12 mouse cellular contexts compared by ENCODE assay signal in the genomic region with DNA sequence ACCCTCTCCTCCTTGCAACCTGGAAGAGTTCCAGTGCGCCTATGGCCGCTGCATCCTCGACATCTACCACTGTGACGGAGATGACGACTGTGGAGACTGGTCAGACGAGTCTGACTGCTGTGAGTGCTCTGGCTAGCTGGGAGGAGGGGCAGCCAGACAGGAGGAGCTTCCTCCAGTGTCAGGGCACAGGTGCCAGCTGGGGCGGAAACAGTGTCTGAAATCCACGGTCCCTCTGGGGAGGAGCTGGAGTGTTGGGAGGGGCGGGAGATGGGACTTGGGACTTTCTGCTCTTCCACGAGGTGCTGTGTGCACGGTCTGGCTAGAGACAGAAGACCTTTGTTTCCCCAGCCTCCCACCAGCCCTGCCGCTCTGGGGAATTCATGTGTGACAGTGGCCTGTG. TPM values are rescaled to one million over a fixed set of nuclear protein-coding genes. Genes with fewer than 3 reads are reported as not detected.
DNase-seq lines count a peak whose midpoint lies in the region; ATAC-seq and TF ChIP-seq lines count a peak whose summit lies in the region.
"Had no signal": no experiment of that assay in that cellular context is flagged by ENCODE, and none has a peak within 500 bp of the region (broad histone marks: within the 10 kb centered on the region; RNA-seq: fewer than 3 reads in every experiment).

No protein-coding gene starts in this region.

- H3K9me3 ChIP-seq in embryonic facial prominence, embryonic 11.5 days (replicated peaks; ENCODE audit: control insufficient read depth, low read length), result no peaks in the 10 kb centered on the region
- H3K9me3 ChIP-seq in heart, embryonic 11.5 days (replicated peaks; ENCODE audit: control insufficient read depth, low read length), result no peaks in the 10 kb centered on the region
- H3K9me3 ChIP-seq: forebrain, embryonic 13.5 days; limb, embryonic 12.5 days had no signal

- 0 out of 2 replicates have a peak, but pooled peaks have one; percentile 39 for ATAC-seq in embryonic facial prominence, embryonic 11.5 days (replicated peaks; ENCODE audit: insufficient number of reproducible peaks, low FRiP score, low TSS enrichment, low read depth)
- no peak for ATAC-seq in heart, embryonic 11.5 days (replicated peaks; ENCODE audit: insufficient number of reproducible peaks, low FRiP score, low TSS enrichment)
- ATAC-seq: forebrain, embryonic 13.5 days had no signal

- no peak overlapping the region for H3K4me2 ChIP-seq in embryonic facial prominence, embryonic 11.5 days (ENCODE audit: low read depth, low read length)
- H3K4me2 ChIP-seq in heart, embryonic 11.5 days, result no peak overlapping the region
- H3K4me2 ChIP-seq: forebrain, embryonic 13.5 days; limb, embryonic 12.5 days; midbrain, embryonic 11.5 days had no signal

- H3K9ac ChIP-seq in embryonic facial prominence, embryonic 11.5 days (replicated peaks; ENCODE audit: low read length), result no peak overlapping the region
- no peak overlapping the region for H3K9ac ChIP-seq in heart, embryonic 11.5 days (ENCODE audit: low read depth, low read length)
- H3K9ac ChIP-seq: forebrain, embryonic 13.5 days; limb, embryonic 12.5 days had no signal

- peak overlapping the region; percentile 23; the same call in 1 of the 2 replicates for H3K27ac ChIP-seq in layer of hippocampus, adult 2 months
- no peak overlapping the region for H3K27ac ChIP-seq in embryonic facial prominence, embryonic 11.5 days (replicated peaks; ENCODE audit: low read depth, low read length)
- H3K27ac ChIP-seq in thymus, adult 2 months (ENCODE audit: control insufficient read depth, insufficient read depth, low read length), result no peak overlapping the region
- no peak overlapping the region for H3K27ac ChIP-seq in heart, embryonic 11.5 days (ENCODE audit: low read depth, low read length)
- H3K27ac ChIP-seq: forebrain, embryonic 13.5 days; limb, embryonic 12.5 days had no signal

- H3K4me3 ChIP-seq in layer of hippocampus, adult 2 months, result no peak overlapping the region
- H3K4me3 ChIP-seq in embryonic facial prominence, embryonic 11.5 days (ENCODE audit: low read depth, low read length), result no peak overlapping the region
- H3K4me3 ChIP-seq in thymus, adult 2 months (ENCODE audit: control insufficient read depth, insufficient read depth, low read length), result no peak overlapping the region
- no peak overlapping the region for H3K4me3 ChIP-seq in heart, embryonic 11.5 days (ENCODE audit: low read depth, low read length)
- H3K4me3 ChIP-seq: forebrain, embryonic 13.5 days; limb, embryonic 12.5 days had no signal

- peaks cover 11% of the 10 kb centered on the region for H3K36me3 ChIP-seq in embryonic facial prominence, embryonic 11.5 days (replicated peaks; ENCODE audit: control insufficient read depth, insufficient read depth, low read depth, low read length)
- no peaks in the 10 kb centered on the region for H3K36me3 ChIP-seq in thymus, adult 2 months (ENCODE audit: control insufficient read depth, insufficient read depth, low read length)
- H3K36me3 ChIP-seq in heart, embryonic 11.5 days (ENCODE audit: control insufficient read depth, insufficient read depth, low read length), result peaks cover 26% of the 10 kb centered on the region

- no peak for TF ChIP-seq POLR2A in thymus, adult 2 months (IDR thresholded peaks at IDR 0.05; ENCODE audit: control insufficient read depth, extremely low read depth, insufficient read depth, low read length, poor library complexity)

- DNase-seq in layer of hippocampus, adult 2 months (ENCODE audit: low spot score in 2 of 2), result no peak
- DNase-seq in layer of hippocampus, postnatal 14 days (ENCODE audit: low spot score in 2 of 2), result no peak
- DNase-seq in embryonic facial prominence, embryonic 11.5 days (ENCODE audit: low spot score), result peak; percentile 54
- DNase-seq in kidney, adult 8-10 months, result peak; percentile 58 to 66
- DNase-seq in lung, postnatal 36 days, result peak; percentile 64
- DNase-seq in thymus, adult 2 months, result no peak
- no peak for DNase-seq in gastrocnemius, postnatal 4 days (ENCODE audit: low spot score in 2 of 2)
- DNase-seq: cerebellum, adult 2 months had no signal

- TF ChIP-seq CTCF in layer of hippocampus, adult 2 months (conservative IDR thresholded peaks at IDR 0.05), result no peak
- TF ChIP-seq CTCF in thymus, adult 2 months (IDR thresholded peaks at IDR 0.05; ENCODE audit: borderline replicate concordance, control insufficient read depth, extremely low read depth, insufficient read depth, low read length, poor library complexity), result no peak

- H3K4me1 ChIP-seq in embryonic facial prominence, embryonic 11.5 days (ENCODE audit: control insufficient read depth, insufficient read depth, low read length), result peaks cover 4% of the 10 kb centered on the region; the same call in 1 of the 2 replicates
- no peaks in the 10 kb centered on the region; the same call in 1 of the 2 replicates for H3K4me1 ChIP-seq in thymus, adult 2 months (replicated peaks; ENCODE audit: control insufficient read depth, insufficient read depth, low read length)
- H3K4me1 ChIP-seq in heart, embryonic 11.5 days (ENCODE audit: control insufficient read depth, insufficient read depth, low read length), result peaks cover 10% of the 10 kb centered on the region; the same call in 1 of the 2 replicates

- no peaks in the 10 kb centered on the region for H3K27me3 ChIP-seq in embryonic facial prominence, embryonic 11.5 days (ENCODE audit: control insufficient read depth, insufficient read depth, low read length)
- no peaks in the 10 kb centered on the region for H3K27me3 ChIP-seq in thymus, adult 2 months (ENCODE audit: control insufficient read depth, insufficient read depth, low read length)
- no peaks in the 10 kb centered on the region for H3K27me3 ChIP-seq in heart, embryonic 11.5 days (ENCODE audit: control insufficient read depth, insufficient read depth, low read length)
- H3K27me3 ChIP-seq: forebrain, embryonic 13.5 days; limb, embryonic 12.5 days had no signal

- 60% methylated on average over 12 of the region's 12 CpGs for WGBS in embryonic facial prominence, embryonic 11.5 days
- 65% methylated on average over 12 of the region's 12 CpGs for WGBS in thymus, adult 2 months
- WGBS in heart, embryonic 11.5 days (ENCODE audit: insufficient replicate concordance), result 65% methylated on average over 12 of the region's 12 CpGs

RNA-seq across cellular contexts. Expression of a gene that starts 17.0 kb away (rescaled TPM):
- total RNA-seq in layer of hippocampus, adult 2 months (2021), result 10 to 100 TPM; 30.1 to 30.6 TPM
- total RNA-seq in layer of hippocampus, postnatal 14 days (2021), result 10 to 100 TPM; 38.0 to 40.2 TPM
- polyA plus RNA-seq in embryonic facial prominence, embryonic 11.5 days (2014; fragmentation: Nextera tagmentation; extraction: Ambion mirVana), result 5.2 and 6.3 TPM in 2 replicates
- 3.1 and 3.7 TPM in 2 replicates for polyA plus RNA-seq in thymus, adult 2 months (2012; rRNA removed)
- total RNA-seq in gastrocnemius, postnatal 4 days (2021), result 10 to 100 TPM; 33.8 to 34.7 TPM
- 3.8 and 4.0 TPM in 2 replicates for polyA plus RNA-seq in heart, embryonic 11.5 days (2014; fragmentation: Nextera tagmentation; extraction: Ambion mirVana)

RNA-seq across cellular contexts. Expression of a gene that starts 29.9 kb away (rescaled TPM):
- 100 to 1,000 TPM; 110 to 122 TPM for total RNA-seq in layer of hippocampus, adult 2 months (2021)
- total RNA-seq in layer of hippocampus, postnatal 14 days (2021), result 100 to 1,000 TPM in 1 of 2 experiments, 10 to 100 TPM in 1; 90.8 to 106 TPM
- polyA plus RNA-seq in embryonic facial prominence, embryonic 11.5 days (2014; fragmentation: Nextera tagmentation; extraction: Ambion mirVana), result 79.8 and 84.7 TPM in 2 replicates
- polyA plus RNA-seq in thymus, adult 2 months (2012; rRNA removed), result 10.3 and 11.9 TPM in 2 replicates
- 10 to 100 TPM; 13.8 to 18.2 TPM for total RNA-seq in gastrocnemius, postnatal 4 days (2021)
- 43.9 and 47.4 TPM in 2 replicates for polyA plus RNA-seq in heart, embryonic 11.5 days (2014; fragmentation: Nextera tagmentation; extraction: Ambion mirVana)

RNA-seq across cellular contexts. Expression of a gene that starts 52.2 kb away (rescaled TPM):
- 100 to 1,000 TPM; 111 to 115 TPM for total RNA-seq in layer of hippocampus, adult 2 months (2021)
- total RNA-seq in layer of hippocampus, postnatal 14 days (2021), result 100 to 1,000 TPM; 112 to 120 TPM
- polyA plus RNA-seq in embryonic facial prominence, embryonic 11.5 days (2014; fragmentation: Nextera tagmentation; extraction: Ambion mirVana), result 109 and 123 TPM in 2 replicates
- 20.9 and 24.0 TPM in 2 replicates for polyA plus RNA-seq in thymus, adult 2 months (2012; rRNA removed)
- 10 to 100 TPM; 61.6 to 63.3 TPM for total RNA-seq in gastrocnemius, postnatal 4 days (2021)
- 62.2 and 77.6 TPM in 2 replicates for polyA plus RNA-seq in heart, embryonic 11.5 days (2014; fragmentation: Nextera tagmentation; extraction: Ambion mirVana)

Comparison
In these comparisons a context has a peak if more than half of its experiments do, and no peak if none do; other contexts are left out.
1. DNase-seq: peak in embryonic facial prominence, embryonic 11.5 days (single experiment), kidney, adult 8-10 months (2 of 2) and lung, postnatal 36 days (single experiment); none in layer of hippocampus, adult 2 months (0 of 2), layer of hippocampus, postnatal 14 days (0 of 2), thymus, adult 2 months (single experiment) and gastrocnemius, postnatal 4 days (0 of 2).
2. RNA of a gene that starts 29.9 kb away (total RNA-seq): 110 to 122 TPM in layer of hippocampus, adult 2 months and 90.8 to 106 TPM in layer of hippocampus, postnatal 14 days; 13.8 to 18.2 TPM in gastrocnemius, postnatal 4 days; every median in the first group is over 4 times any median in the second.